Mouse (Mus musculus) CH12F3 (cell line): ENCODE measurements around the gene Telo2.

Experiments
- in situ Hi-C: fragments of 300-500 bp; cut with MboI; formaldehyde crosslinking; loops from 2 replicates; pipeline ENCODE4 v1.14.3; 2020; ENCODE audit warnings: low sequenced_read_pairs

Telo2 gene

DNA sequence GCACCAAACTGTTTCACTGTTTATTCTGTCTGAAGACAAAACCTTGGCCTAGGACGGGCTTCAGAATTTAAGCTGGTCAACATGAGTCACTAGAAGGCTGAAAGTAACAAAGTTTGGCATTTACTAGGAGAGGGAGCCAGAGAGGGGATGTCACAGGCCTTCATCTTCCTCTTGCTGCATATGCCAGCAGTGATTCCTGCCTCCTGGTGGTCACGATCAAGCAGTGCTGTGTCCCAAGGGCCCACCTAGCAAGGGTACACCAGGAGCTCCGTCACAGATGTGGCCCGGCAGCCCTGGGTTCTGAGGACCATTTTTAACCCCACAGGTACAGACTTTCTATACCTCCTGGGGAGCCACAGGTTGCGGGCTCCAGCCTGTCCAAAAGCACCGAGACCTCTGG lies 58.7 kb downstream of the Telo2 start:
- in situ Hi-C loops: no loop called here

DNA sequence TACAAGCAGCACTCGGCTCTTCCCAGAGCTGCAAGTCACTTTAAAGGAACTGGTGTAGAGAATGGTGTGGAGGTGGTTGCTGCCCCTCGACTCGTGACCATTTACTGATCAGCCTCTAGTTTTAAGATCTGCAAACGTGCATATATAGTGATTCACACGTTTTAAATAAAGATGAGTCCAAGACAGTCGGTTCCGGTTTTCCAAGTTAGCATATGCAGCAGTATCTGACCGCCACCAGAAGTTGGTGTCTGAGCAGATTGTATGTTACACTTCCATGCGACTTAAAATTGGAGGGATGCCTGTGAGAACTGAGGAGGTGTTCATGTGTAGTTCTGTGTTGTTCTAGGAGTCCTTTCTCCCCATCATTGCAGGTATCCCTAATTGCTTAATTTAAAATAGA lies 62.5 kb downstream of the Telo2 start:
- in situ Hi-C loops: no loop called here
